Mouse (Mus musculus) thymus, adult 2 months (tissue): Measurements from ENCODE around the gene Rnf220. TPM values are rescaled to one million over a fixed set of nuclear protein-coding genes. Genes with fewer than 3 reads are reported as not detected.

Source experiments
- DNase-seq: peaks from one replicate; pipeline ENCODE4 v3.0.0; 2021
- H3K27ac ChIP-seq: fragments of 200-500 bp; 2 replicates; pipeline ENCODE4 v1.5.1; 2012; ENCODE audit warnings: low read length, control low read depth; ENCODE audit not compliant: control insufficient read depth, insufficient read depth
- H3K27me3 ChIP-seq: fragments of 200-500 bp; 2 replicates; pipeline ENCODE4 v1.6.1; 2012; ENCODE audit warnings: mild to moderate bottlenecking, low read length, moderate library complexity, mixed read lengths; ENCODE audit not compliant: control insufficient read depth, insufficient read depth
- H3K36me3 ChIP-seq: fragments of 200-500 bp; 2 replicates; pipeline ENCODE4 v1.6.1; 2012; ENCODE audit warnings: mild to moderate bottlenecking, low read length, moderate library complexity; ENCODE audit not compliant: control insufficient read depth, insufficient read depth
- H3K4me1 ChIP-seq: fragments of 200-500 bp; replicated peaks from 2 replicates; pipeline ENCODE4 v1.6.1; 2012; ENCODE audit warnings: low read length; ENCODE audit not compliant: control insufficient read depth, insufficient read depth
- H3K4me3 ChIP-seq: fragments of 200-500 bp; 2 replicates; pipeline ENCODE4 v1.5.1; 2012; ENCODE audit warnings: mild to moderate bottlenecking, low read length, control low read depth, moderate library complexity; ENCODE audit not compliant: control insufficient read depth, insufficient read depth
- CTCF ChIP-seq: fragments of 200-500 bp; IDR thresholded peaks from 2 replicates; pipeline ENCODE4 v1.5.1; 2012; ENCODE audit warnings: mild to moderate bottlenecking, control low read depth, low read length, moderate library complexity, borderline replicate concordance; ENCODE audit not compliant: control insufficient read depth, poor library complexity, insufficient read depth; ENCODE audit errors: extremely low read depth
- POLR2A ChIP-seq: fragments of 200-500 bp; IDR thresholded peaks from 2 replicates; pipeline ENCODE4 v1.6.1; 2012; ENCODE audit warnings: mild to moderate bottlenecking, low read length, control low read depth, moderate library complexity; ENCODE audit not compliant: control insufficient read depth, poor library complexity, insufficient read depth; ENCODE audit errors: extremely low read depth
- WGBS: fragments of 180-500 bp; shearing (Covaris S2); methylation state at CpG from one replicate; pipeline ENCODE4 v1.1.7; 2018; 5-methylcytosine and 5-hydroxymethylcytosine counted together
- polyA plus RNA-seq: library from polyadenylated mRNA; depleted of rRNA; stranded (reverse); fragments of >200 nt; gene quantifications from 2 replicates; pipeline ENCODE4 v1.2.3, GENCODE M21; 2012

The Rnf220 gene
- polyA plus RNA-seq, 1 experiment, result 178 TPM

DNA sequence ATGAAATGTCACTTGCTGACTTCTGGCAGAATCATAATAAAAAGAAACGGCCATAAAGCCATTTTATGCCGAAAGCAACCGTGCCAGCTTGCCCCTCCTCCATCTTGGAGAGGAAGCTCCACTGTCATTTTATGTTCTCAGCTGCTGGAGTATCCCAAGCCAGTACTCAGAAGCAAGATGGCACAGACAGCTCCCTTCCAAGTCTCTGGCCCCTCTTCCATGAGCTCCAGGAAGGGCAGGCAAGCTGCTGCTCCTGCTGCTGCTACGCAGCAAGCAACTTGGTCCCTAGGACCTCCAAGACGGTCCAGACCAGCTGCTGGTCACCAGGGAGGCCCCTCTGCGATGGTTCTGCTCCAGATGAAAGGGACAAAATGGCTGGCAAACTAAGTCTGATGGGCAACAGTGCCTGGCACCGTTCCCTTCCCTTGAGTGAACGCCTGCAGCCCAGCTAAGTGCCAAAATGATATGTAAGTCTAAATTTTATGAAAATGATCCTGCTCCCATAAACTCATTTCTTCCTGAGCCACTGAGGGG, 216.4 kb downstream of the Rnf220 start:
- H3K27me3 ChIP-seq, result no peaks in the 10 kb centered on the region
- no peak overlapping the region for H3K27ac ChIP-seq
- TF ChIP-seq CTCF (no peak), POLR2A (no peak)
- no peaks in the 10 kb centered on the region for H3K4me1 ChIP-seq
- H3K36me3 ChIP-seq, result peaks cover 74% of the 10 kb centered on the region
- DNase-seq, result no peak
- WGBS, result 94% methylated on average over 8 of the region's 8 CpGs
- H3K4me3 ChIP-seq, result no peak overlapping the region

DNA sequence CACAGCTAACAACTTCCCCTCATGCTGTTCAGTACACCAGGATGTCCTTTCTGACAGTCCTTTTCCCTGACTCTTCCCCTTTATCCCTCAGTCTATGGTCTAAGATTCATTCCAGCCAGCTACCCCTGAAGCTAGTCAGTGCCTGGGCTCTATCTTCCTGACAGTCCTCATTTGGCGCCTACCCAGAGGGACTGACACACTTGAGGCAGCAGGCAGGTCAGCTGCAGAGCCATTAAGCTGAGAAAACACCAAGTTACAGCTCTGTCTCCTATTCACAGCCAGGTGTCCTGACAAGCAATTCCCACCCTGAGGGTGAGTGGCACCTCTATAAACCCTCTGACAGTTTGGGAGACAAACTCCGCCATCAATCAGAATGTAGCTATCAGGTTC, 217.6 kb downstream of the Rnf220 start:
- H3K36me3 ChIP-seq, result peaks cover 70% of the 10 kb centered on the region
- H3K27ac ChIP-seq, result no peak overlapping the region
- WGBS, result 99% methylated on average over 2 of the region's 2 CpGs

DNA sequence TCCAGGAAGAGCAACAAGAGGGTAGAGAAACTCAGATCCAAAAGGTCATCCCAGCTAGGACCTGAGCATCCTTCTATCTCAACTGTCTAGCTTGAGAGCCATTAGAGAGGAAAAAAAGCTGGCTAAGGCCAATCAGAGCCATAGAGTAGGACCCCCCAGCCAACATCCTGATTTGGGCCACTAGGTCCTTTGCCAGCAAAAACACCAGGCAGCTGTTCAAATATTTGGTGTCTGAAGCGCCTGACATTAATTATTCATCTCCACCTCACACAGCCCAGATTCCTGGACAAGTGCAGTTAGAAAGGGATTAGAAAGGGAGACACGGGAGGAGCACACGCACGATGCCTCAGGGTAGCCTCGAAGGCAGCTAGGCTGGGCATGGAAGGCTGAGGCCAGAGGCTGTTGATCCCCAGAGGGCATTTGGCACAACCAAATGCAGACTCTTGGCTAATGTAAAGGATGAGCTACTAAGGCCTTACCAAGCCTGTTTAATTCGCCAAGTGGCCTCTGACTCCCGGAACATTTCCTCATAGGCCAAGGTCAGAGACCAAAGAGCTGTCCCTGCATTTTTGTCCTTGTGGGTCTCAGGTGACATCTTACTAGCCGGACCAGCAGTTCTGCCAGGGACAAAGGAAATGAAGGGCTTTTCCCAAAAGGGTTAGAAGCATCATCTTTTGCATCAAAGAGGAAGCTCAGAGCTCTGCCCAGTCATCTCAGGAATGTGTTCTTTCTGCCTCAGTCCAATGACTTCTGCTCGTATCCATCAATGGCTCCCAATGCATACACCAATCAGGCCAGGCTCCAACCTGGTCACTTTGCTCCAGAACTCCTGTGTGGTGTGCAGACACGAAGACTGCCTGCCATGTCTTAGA, 218.2 kb downstream of the Rnf220 start:
- no peaks in the 10 kb centered on the region for H3K4me1 ChIP-seq
- WGBS, result 94% methylated on average over 10 of the region's 10 CpGs
- peaks cover 68% of the 10 kb centered on the region for H3K36me3 ChIP-seq
- no peak for DNase-seq
- no peak for TF ChIP-seq CTCF
- no peak for TF ChIP-seq POLR2A
- no peak overlapping the region for H3K27ac ChIP-seq
- no peak overlapping the region for H3K4me3 ChIP-seq
- H3K27me3 ChIP-seq, result no peaks in the 10 kb centered on the region

More for the DNA sequence above, 217.6 kb downstream of the Rnf220 start:
- no peaks in the 10 kb centered on the region for H3K4me1 ChIP-seq
- no peak for TF ChIP-seq POLR2A
- TF ChIP-seq CTCF, result no peak
- no peaks in the 10 kb centered on the region for H3K27me3 ChIP-seq
- H3K4me3 ChIP-seq, result no peak overlapping the region
- DNase-seq, result no peak

DNA sequence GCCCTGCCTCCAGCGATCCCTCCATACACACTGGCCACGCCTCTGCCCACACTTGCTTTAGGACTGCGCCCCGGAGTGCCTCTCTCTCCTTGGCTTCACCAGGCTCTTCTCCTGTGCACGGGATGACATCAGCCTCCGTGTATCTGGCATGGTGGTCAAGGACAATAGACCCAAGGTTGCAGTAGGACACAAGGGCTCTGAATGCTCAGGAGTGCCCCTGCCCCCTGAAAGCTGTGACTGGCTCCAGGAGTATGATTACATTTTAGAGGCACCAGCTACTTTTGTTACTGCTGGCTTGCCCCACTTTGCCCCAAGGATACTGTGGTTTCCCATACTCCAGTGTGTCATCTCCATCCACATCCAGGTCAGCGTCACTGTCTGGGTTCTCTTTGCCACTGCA, 219.2 kb downstream of the Rnf220 start:
- 95% methylated on average over 7 of the region's 7 CpGs for WGBS
- no peak overlapping the region for H3K4me3 ChIP-seq
- DNase-seq, result no peak
- no peak for TF ChIP-seq POLR2A
- H3K4me1 ChIP-seq, result no peaks in the 10 kb centered on the region
- H3K27ac ChIP-seq, result no peak overlapping the region
- H3K36me3 ChIP-seq, result peaks cover 77% of the 10 kb centered on the region
- no peaks in the 10 kb centered on the region for H3K27me3 ChIP-seq

DNA sequence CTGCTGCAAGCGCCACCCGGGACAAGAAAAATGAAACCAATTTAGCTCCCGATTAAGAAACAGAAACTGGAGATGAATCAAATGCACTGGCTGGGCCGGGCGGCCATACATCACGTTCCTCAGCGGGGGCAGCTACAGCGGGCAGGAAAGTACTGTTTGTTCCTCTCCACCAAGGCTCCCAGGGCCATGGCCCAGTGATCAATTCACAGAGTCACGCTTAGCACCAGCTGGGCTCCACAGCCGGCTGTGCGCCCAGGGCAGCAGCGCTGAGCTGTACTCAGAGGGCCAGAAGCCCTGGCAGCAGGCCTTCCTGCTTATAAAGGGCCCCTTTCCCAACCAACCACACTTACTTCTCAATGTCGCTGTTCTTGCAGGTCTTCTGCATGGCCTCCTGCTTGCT, 219.8 kb downstream of the Rnf220 start:
- H3K4me3 ChIP-seq, result no peak overlapping the region
- H3K27me3 ChIP-seq, result no peaks in the 10 kb centered on the region
- H3K36me3 ChIP-seq, result peaks cover 82% of the 10 kb centered on the region
- H3K4me1 ChIP-seq, result no peaks in the 10 kb centered on the region
- no peak for DNase-seq
- 96% methylated on average over 13 of the region's 13 CpGs for WGBS
- TF ChIP-seq CTCF (no peak), POLR2A (no peak)
- H3K27ac ChIP-seq, result no peak overlapping the region

DNA sequence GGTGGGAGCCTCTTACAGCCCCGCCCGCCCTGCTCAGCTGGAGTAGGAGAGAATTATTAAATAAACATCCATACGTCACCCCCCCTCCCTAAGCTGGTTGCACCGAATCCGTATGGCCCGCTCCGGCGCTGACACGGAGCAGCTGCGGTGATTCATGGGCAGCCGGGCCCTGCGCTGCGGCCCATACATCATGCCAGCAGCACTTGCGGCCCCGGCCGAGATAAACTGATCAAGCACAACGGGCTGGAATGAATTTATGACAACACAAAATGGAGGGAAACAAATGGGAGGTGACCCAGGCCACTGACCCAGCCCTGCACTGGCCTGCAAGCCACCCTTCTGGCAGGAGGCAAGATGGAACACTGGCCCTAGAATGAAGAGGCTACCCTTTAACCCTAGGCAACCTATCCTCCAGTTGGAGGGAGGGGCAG, 220.6 kb downstream of the Rnf220 start:
- Histone ChIP-seq H3K27me3 (no peaks in the 10 kb centered on the region), H3K36me3 (peaks cover 79% of the 10 kb centered on the region), H3K4me1 (no peaks in the 10 kb centered on the region), H3K4me3 (no peak overlapping the region), H3K27ac (no peak overlapping the region)
- no peak for DNase-seq
- WGBS, result 95% methylated on average over 17 of the region's 17 CpGs
- TF ChIP-seq CTCF (no peak), POLR2A (no peak)

DNA sequence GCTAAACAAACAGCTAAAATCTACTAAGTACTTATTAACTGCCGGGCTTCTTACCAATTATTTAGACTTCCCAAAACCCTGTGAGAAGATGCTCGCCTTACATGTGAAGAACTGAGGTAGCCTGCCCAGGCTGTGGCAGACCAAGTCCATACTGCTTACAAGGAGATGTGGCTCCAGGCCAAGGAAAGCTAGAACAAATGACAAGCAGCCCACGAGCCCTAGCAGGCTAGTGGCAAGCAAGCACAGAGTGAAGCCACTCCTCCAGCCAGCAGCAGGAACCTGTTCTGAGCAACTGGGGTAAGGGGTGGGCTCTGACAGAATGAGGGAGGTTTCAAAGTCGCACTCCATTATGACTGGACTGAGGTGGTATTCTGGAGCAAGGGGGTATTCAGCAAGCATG, 222.1 kb downstream of the Rnf220 start:
- no peaks in the 10 kb centered on the region for H3K4me1 ChIP-seq
- H3K4me3 ChIP-seq, result no peak overlapping the region
- no peak for TF ChIP-seq POLR2A
- TF ChIP-seq CTCF, result no peak
- 97% methylated on average over 4 of the region's 4 CpGs for WGBS
- no peak overlapping the region for H3K27ac ChIP-seq
- no peak for DNase-seq
- H3K27me3 ChIP-seq, result no peaks in the 10 kb centered on the region
- peaks cover 72% of the 10 kb centered on the region for H3K36me3 ChIP-seq
